Mouse (Mus musculus) spleen, adult 10 weeks (tissue): ENCODE results near the gene Nmnat1. TPM values are rescaled to one million over a fixed set of nuclear protein-coding genes. Genes with fewer than 3 reads are reported as not detected.

Source experiments
- polyA plus RNA-seq: library from polyadenylated mRNA; stranded (reverse); fragments of 350-450 nt; fragmentation: Illumina TruSeq; extraction: RNeasy Lipid Tissue Mini Kit (QIAGEN cat#74804); gene quantifications from one replicate; pipeline ENCODE4 v1.2.3, GENCODE M21; 2015; ENCODE audit warnings: low replicate concordance; ENCODE audit not compliant: insufficient read depth

Nmnat1 gene
- 4.9 TPM for polyA plus RNA-seq

GRCm38 (mm10) chr4:149485053-149485824 lies at the start of gene Nmnat1, which contains the start of gene Lzic:
TSS of gene Nmnat1 (minus strand) at chr4:149485202.
TSS of gene Lzic (plus strand) at chr4:149485229.

GRCm38 (mm10) chr4:149517868-149518340 lies 32.9 kb upstream of the Nmnat1 start, which contains the start of gene Ctnnbip1:
TSS of gene Ctnnbip1 (plus strand) at chr4:149518236.

GRCm38 (mm10) chr4:149477078-149477477 lies 7.9 kb downstream of the Nmnat1 start, which contains the start of gene Tmem274:
TSS of gene Tmem274 (plus strand) at chr4:149477378.

GRCm38 (mm10) chr4:149454879-149455278 lies 30.1 kb downstream of the Nmnat1 start, which contains the start of gene Rbp7:
TSS of gene Rbp7 (minus strand) at chr4:149454978.

GRCm38 (mm10) chr4:149426325-149427199 lies 58.4 kb downstream of the Nmnat1 start, which contains the start of gene Ube4b:
TSS of gene Ube4b (minus strand) at chr4:149426749.

Other genes with a start within 250 kb of the Nmnat1 start
- 27.7 TPM for gene Kif1b, start 177.5 kb downstream of the Nmnat1 start, polyA plus RNA-seq
- 37.6 TPM for gene Ube4b, start 58.5 kb downstream of the Nmnat1 start, polyA plus RNA-seq
- gene Rbp7, start 30.2 kb downstream of the Nmnat1 start, polyA plus RNA-seq, result not detected
- not detected for gene Tmem274, start 7.8 kb downstream of the Nmnat1 start, polyA plus RNA-seq
- 38.7 TPM for gene Lzic, start within 50 bp of the Nmnat1 start, polyA plus RNA-seq
- 3.7 TPM for gene Ctnnbip1, start 33.0 kb upstream of the Nmnat1 start, polyA plus RNA-seq
- gene Clstn1, start 101.3 kb upstream of the Nmnat1 start, polyA plus RNA-seq, result 8.5 TPM
- gene Pik3cd, start 217.4 kb upstream of the Nmnat1 start, polyA plus RNA-seq, result 79.7 TPM